Mouse (Mus musculus): ENCODE measurements around the gene Adamts2. TPM values are rescaled to one million over a fixed set of nuclear protein-coding genes. Genes with fewer than 3 reads are reported as not detected.

Adamts2 gene
- polyA plus RNA-seq, 1 experiment from 2014 or later, result 7.5 TPM

DNA sequence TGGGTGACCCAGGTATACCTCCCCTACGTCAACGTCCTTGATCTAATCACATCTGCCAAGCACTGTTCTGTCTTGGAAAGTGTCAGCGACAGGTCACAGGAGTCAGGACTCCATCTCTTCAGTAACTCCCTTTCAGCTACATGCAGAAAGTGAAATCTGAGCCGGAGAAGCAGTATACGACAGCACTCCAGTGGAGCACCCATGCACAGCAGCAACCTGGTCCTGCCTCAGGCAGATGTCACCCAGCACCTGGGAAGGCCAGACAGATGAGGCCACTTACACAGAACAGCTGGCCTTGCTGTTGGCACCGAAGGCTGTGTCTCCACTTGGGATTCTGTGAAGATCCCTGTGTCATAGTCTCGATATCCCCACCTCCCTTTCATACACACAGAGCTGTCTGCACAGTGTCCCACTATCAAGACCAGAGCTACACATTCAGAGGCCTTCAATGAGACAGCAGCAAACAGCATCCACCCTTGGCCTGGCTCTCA is 70.0 kb downstream of the Adamts2 start:
- ATAC-seq (ENCODE audit: insufficient number of reproducible peaks, low FRiP score), result no peak
- Histone ChIP-seq H3K27me3 (replicated peaks) (no peaks in the 10 kb centered on the region), H3K9me3 (replicated peaks) (no peaks in the 10 kb centered on the region), H3K4me2 (no peak overlapping the region), H3K9ac (no peak overlapping the region), H3K4me3 (no peak overlapping the region), H3K36me3 (no peaks in the 10 kb centered on the region), H3K27ac (ENCODE audit: poor library complexity, severe bottlenecking) (no peak overlapping the region), H3K4me1 (replicated peaks) (peaks cover 36% of the 10 kb centered on the region)
- WGBS, result 47% methylated on average over 7 of the region's 7 CpGs

DNA sequence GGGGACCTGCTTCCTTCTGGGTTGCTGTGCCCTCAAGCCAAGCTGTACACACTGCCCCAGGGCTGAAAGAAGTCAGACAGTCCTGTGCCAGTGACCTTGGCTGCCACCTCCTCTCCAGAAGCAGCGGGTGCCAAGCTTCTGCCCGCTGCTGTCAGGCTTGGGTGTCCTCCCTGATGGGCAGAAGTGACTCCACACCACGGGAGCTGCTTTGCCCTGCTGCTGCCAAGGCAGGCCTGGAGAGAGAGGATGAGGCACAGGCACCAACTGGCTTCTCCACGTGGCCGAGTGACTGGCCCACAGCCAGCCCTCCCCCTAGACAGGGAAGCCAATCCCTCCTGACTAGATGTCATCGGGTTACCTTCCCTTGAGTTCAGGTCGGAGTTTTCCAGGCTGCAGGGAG is 71.0 kb downstream of the Adamts2 start:
- no peak overlapping the region for H3K27ac ChIP-seq (ENCODE audit: poor library complexity, severe bottlenecking)
- no peak overlapping the region for H3K9ac ChIP-seq
- peaks cover 36% of the 10 kb centered on the region for H3K4me1 ChIP-seq (replicated peaks)
- no peak overlapping the region for H3K4me2 ChIP-seq
- ATAC-seq (ENCODE audit: insufficient number of reproducible peaks, low FRiP score), result no peak
- WGBS, result 40% methylated on average over 7 of the region's 7 CpGs
- H3K4me3 ChIP-seq, result no peak overlapping the region
- no peaks in the 10 kb centered on the region for H3K27me3 ChIP-seq (replicated peaks)
- H3K9me3 ChIP-seq (replicated peaks), result no peaks in the 10 kb centered on the region
- no peaks in the 10 kb centered on the region for H3K36me3 ChIP-seq

DNA sequence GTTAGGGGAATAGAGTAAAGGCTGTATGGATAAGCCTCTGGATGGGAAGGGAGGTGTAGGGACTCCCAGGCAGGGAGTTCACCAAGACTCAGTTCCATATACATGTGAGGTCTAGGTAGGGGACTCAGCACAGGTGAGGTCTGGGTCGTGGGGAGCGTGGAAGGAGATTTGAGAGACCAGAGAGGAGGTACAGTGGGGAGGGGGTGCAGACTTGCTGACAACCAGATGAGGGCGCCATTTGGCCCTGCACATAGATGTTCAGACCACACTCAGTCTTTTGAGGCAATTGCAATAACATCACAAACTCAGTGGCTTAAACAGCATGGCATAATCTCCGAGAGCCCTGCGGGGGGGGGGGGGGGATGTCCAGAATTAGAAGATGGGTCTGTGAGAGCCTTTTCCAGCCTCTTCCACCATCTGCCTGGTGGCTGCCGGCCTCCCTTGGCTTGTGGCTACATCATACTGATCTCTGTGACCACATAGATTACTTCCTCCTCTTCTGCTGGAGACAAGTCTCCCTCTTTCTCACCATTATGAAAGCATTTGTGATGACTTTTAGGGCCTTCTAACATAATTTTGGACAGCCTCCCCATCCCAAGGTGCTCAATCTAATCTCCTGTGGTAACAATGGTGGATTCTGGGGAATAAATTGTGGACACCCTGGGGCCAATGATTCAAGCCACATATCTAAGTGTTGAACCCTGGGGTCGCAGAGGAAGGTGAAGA is 71.8 kb downstream of the Adamts2 start:
- no peak overlapping the region for H3K27ac ChIP-seq (ENCODE audit: poor library complexity, severe bottlenecking)
- no peak overlapping the region for H3K9ac ChIP-seq
- H3K9me3 ChIP-seq (replicated peaks), result no peaks in the 10 kb centered on the region
- 65% methylated on average over 7 of the region's 7 CpGs for WGBS
- no peaks in the 10 kb centered on the region for H3K36me3 ChIP-seq
- peak; percentile 12; the same call in 1 of the 2 replicates for ATAC-seq (ENCODE audit: insufficient number of reproducible peaks, low FRiP score)
- H3K4me3 ChIP-seq, result no peak overlapping the region
- no peaks in the 10 kb centered on the region for H3K27me3 ChIP-seq (replicated peaks)
- H3K4me1 ChIP-seq (replicated peaks), result peaks cover 35% of the 10 kb centered on the region
- H3K4me2 ChIP-seq, result no peak overlapping the region

DNA sequence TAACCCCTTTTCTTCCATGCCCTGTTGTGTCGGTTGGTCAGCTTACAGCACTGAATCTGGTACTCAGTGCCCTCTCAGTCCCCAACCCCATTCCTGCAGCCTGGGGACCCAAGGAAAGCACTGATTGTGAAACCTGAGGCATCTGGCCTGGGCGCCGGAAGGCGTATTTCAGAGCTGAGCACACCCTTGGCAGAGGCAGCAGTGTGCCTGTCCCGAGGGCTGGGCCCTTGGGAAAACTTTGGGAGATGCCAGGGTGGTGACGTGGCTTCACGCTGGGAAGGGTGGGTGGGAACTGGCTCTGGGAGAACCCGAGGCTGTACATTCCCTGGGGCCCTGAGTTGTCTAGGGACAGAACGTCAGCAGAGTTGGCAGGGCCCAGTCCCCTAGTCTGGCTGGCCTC is 72.5 kb downstream of the Adamts2 start:
- H3K27ac ChIP-seq (ENCODE audit: poor library complexity, severe bottlenecking), result no peak overlapping the region
- no peak overlapping the region for H3K4me3 ChIP-seq
- H3K9ac ChIP-seq, result no peak overlapping the region
- no peaks in the 10 kb centered on the region for H3K27me3 ChIP-seq (replicated peaks)
- no peak for ATAC-seq (ENCODE audit: insufficient number of reproducible peaks, low FRiP score)
- WGBS, result 70% methylated on average over 9 of the region's 9 CpGs
- no peaks in the 10 kb centered on the region for H3K36me3 ChIP-seq
- H3K9me3 ChIP-seq (replicated peaks), result no peaks in the 10 kb centered on the region
- peaks cover 28% of the 10 kb centered on the region for H3K4me1 ChIP-seq (replicated peaks)
- no peak overlapping the region for H3K4me2 ChIP-seq

DNA sequence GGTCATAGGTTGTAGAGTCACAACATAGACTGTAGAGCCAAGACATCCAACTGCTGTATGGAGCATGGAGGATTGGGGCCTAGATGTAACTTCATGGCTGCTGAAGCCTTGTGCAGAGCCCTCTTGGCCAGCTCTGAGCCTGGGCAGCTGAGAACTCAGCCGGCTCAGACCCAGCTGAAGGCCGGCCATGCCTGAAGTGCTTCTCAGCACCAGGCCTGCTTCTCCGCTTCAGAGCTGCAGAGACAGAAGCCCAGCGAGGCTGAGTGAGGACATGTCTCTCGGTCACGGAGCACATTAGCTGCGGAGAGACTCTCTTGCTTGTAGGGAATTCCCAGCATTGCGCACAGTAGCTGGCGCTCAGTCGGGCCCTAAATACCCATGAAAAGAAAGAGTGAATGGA is 76.8 kb downstream of the Adamts2 start:
- Histone ChIP-seq H3K9ac (no peak overlapping the region), H3K9me3 (replicated peaks) (no peaks in the 10 kb centered on the region), H3K4me3 (no peak overlapping the region), H3K4me2 (no peak overlapping the region), H3K27me3 (replicated peaks) (0 out of 2 replicates have a peak, but pooled peaks cover 3% of the 10 kb centered on the region), H3K4me1 (replicated peaks) (no peaks in the 10 kb centered on the region), H3K27ac (ENCODE audit: poor library complexity, severe bottlenecking) (no peak overlapping the region), H3K36me3 (no peaks in the 10 kb centered on the region)
- ATAC-seq (ENCODE audit: insufficient number of reproducible peaks, low FRiP score), result no peak
- 77% methylated on average over 10 of the region's 10 CpGs for WGBS

DNA sequence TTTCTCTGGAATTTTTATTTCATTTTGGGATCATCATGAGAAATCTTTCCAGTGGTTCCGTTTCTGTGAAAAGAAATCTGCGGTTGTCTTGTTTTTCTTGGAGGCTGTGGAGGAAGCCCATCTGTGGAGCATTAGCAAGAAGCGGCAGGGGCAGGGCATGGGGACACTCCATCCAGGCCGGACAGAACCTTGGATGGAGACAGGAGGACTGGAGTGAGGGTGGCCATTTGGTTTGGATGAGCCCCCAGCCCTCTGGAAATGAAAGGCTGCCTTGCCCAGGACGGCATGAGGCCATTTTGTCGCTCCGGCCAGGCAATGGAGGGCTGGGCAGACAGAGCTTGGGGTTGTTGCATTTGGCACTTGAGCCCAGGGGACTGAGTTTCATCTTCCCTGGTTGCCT is 80.1 kb downstream of the Adamts2 start:
- no peak overlapping the region for H3K27ac ChIP-seq (ENCODE audit: poor library complexity, severe bottlenecking)

DNA sequence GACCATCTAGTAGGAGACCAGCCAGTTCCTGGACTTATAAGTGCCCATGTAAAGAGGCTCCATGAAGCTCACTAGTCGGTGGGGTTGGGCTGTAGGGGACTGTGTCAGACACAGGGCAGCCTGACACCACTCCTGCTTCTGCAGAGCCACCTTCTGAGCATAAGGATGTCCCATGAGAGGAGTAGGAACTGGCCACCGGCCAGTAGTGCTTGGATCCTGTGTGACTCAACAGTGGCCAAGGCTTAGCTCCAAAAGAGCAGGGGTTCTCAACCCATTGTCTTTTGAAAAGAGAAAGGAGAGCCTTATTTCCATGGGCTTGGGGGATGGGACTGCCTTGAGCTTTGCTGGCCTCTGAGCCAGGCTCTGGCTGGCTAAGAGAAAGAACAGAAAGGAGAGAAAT is 81.9 kb downstream of the Adamts2 start:
- H3K9ac ChIP-seq, result no peak overlapping the region
- 0 out of 2 replicates have a peak, but pooled peaks cover 3% of the 10 kb centered on the region for H3K27me3 ChIP-seq (replicated peaks)
- H3K4me2 ChIP-seq, result no peak overlapping the region
- H3K4me1 ChIP-seq (replicated peaks), result no peaks in the 10 kb centered on the region
- no peak for ATAC-seq (ENCODE audit: insufficient number of reproducible peaks, low FRiP score)
- no peaks in the 10 kb centered on the region for H3K36me3 ChIP-seq
- no peak overlapping the region for H3K27ac ChIP-seq (ENCODE audit: poor library complexity, severe bottlenecking)
- no peak overlapping the region for H3K4me3 ChIP-seq
- WGBS, result 61% methylated on average over 2 of the region's 2 CpGs
- no peaks in the 10 kb centered on the region for H3K9me3 ChIP-seq (replicated peaks)

More for the DNA sequence above, 80.1 kb downstream of the Adamts2 start:
- Histone ChIP-seq H3K9me3 (replicated peaks) (no peaks in the 10 kb centered on the region), H3K36me3 (no peaks in the 10 kb centered on the region), H3K4me3 (no peak overlapping the region), H3K9ac (no peak overlapping the region), H3K4me2 (no peak overlapping the region), H3K27me3 (replicated peaks) (0 out of 2 replicates have a peak, but pooled peaks cover 3% of the 10 kb centered on the region), H3K4me1 (replicated peaks) (no peaks in the 10 kb centered on the region)
- 88% methylated on average over 7 of the region's 7 CpGs for WGBS
- ATAC-seq (ENCODE audit: insufficient number of reproducible peaks, low FRiP score), result no peak

DNA sequence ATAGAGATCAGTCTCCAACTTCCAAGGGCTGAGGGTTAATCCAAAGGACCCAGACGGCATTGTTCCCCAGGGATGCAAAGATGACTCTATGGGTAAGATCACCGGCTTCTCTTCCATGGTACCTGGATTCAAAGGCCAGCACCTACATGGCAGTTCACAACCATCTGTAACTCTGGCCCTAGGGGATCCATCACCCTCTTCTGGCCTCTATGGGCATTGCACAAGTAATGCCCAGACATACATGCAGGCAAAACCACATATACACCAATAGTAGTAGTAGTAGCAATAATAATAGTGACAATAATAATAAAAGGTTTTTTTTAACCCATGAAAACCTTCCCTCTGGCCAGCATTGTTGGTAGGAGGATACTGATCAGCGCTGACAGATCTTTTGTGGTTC is 86.7 kb downstream of the Adamts2 start:
- Histone ChIP-seq H3K36me3 (no peaks in the 10 kb centered on the region), H3K9me3 (replicated peaks) (no peaks in the 10 kb centered on the region), H3K27ac (ENCODE audit: poor library complexity, severe bottlenecking) (no peak overlapping the region), H3K4me3 (no peak overlapping the region), H3K4me2 (no peak overlapping the region), H3K4me1 (replicated peaks) (no peaks in the 10 kb centered on the region), H3K9ac (no peak overlapping the region), H3K27me3 (replicated peaks) (0 out of 2 replicates have a peak, but pooled peaks cover under 1% of the 10 kb centered on the region)
- no peak for ATAC-seq (ENCODE audit: insufficient number of reproducible peaks, low FRiP score)
- 86% methylated on average over 3 of the region's 3 CpGs for WGBS

DNA sequence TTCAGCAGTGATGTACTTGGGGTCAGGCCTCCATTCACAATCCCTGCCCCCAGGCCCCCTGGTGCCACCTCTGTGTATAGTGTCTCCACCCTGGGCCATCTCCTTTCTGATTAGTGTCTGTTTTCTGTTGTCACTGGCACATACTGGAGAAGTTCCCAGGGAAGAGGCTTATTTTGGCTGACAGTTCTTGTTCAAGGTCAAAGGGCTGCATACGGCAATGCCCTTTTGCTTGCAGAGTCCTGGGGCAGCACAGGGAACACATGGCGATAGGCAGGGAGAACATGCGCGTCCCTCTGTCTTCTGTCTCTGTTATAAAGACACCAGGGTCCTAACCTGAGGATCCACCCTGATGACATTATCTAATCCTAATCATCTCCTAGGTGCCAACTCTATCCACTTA is 87.8 kb downstream of the Adamts2 start:
- Histone ChIP-seq H3K27ac (ENCODE audit: poor library complexity, severe bottlenecking) (no peak overlapping the region), H3K36me3 (no peaks in the 10 kb centered on the region), H3K4me3 (no peak overlapping the region), H3K4me2 (no peak overlapping the region), H3K9me3 (replicated peaks) (no peaks in the 10 kb centered on the region), H3K4me1 (replicated peaks) (no peaks in the 10 kb centered on the region), H3K9ac (no peak overlapping the region), H3K27me3 (replicated peaks) (no peaks in the 10 kb centered on the region)
- no peak for ATAC-seq (ENCODE audit: insufficient number of reproducible peaks, low FRiP score)
- WGBS, result 78% methylated on average over 4 of the region's 4 CpGs

DNA sequence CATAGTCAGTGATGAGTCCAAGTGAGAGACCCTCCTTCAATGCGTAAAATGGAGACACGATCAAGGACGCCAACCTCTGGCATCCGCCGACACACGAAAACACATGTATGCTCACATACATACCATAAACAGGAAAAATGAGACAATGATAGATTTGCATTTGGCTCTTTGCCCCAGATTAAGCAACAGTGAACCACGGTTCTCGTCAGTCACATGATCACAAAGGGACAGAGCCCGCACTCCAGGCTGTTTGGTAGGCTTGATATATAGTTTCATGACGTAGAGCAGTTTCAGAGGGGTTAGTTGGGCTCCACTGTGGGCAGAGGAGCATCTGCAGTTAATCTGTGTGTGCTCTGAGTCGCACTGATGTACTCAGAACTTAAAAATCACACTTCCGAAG is 98.1 kb downstream of the Adamts2 start:
- Histone ChIP-seq H3K27me3 (replicated peaks) (0 out of 2 replicates have a peak, but pooled peaks cover 2% of the 10 kb centered on the region), H3K27ac (ENCODE audit: poor library complexity, severe bottlenecking) (no peak overlapping the region), H3K4me3 (no peak overlapping the region), H3K36me3 (no peaks in the 10 kb centered on the region), H3K4me1 (replicated peaks) (no peaks in the 10 kb centered on the region), H3K9ac (no peak overlapping the region), H3K9me3 (replicated peaks) (no peaks in the 10 kb centered on the region), H3K4me2 (no peak overlapping the region)
- no peak for ATAC-seq (ENCODE audit: insufficient number of reproducible peaks, low FRiP score)
- 88% methylated on average over 12 of the region's 12 CpGs for WGBS

DNA sequence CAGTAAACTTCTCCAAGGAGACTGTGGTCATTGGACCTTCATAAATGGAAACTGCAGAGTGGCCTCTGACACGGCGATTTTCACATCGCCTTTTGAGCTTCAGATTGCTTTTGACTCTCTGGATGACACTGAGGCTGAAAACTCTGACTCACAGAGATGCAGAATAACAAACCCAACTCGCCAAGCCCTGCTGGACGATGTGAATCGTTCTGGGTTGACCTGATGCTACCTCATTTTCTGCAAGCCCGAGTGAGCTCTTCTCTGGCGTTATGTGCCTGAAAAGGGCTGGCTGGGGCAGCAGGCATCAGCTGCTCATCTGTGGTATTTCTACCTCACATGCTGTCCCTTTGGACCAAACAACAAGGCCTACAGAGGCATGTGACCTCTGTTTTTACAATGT is 98.6 kb downstream of the Adamts2 start:
- Histone ChIP-seq H3K9ac (no peak overlapping the region), H3K27me3 (replicated peaks) (0 out of 2 replicates have a peak, but pooled peaks cover 2% of the 10 kb centered on the region), H3K4me1 (replicated peaks) (no peaks in the 10 kb centered on the region), H3K4me3 (no peak overlapping the region), H3K9me3 (replicated peaks) (no peaks in the 10 kb centered on the region), H3K4me2 (no peak overlapping the region), H3K27ac (ENCODE audit: poor library complexity, severe bottlenecking) (no peak overlapping the region), H3K36me3 (no peaks in the 10 kb centered on the region)
- ATAC-seq (ENCODE audit: insufficient number of reproducible peaks, low FRiP score), result no peak
- 82% methylated on average over 8 of the region's 8 CpGs for WGBS

DNA sequence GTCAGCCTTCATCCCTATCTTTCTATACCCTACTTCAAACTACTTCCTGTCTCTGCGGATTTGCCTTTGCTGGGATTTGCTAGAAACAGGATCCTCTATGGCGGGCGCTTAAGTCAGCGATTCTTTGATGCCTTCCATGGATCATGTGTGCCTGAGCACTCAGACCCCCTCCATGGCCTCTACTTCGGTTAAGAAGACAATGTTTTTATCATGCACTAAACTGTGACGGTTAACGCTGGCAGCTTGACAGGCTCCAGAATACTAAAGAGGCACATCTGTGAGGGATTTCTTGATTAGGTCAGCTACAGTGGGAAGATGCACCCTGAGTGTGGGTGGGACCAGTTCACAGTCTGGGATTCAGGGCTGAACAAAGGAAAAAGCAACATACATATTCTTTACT is 101.5 kb downstream of the Adamts2 start:
- Histone ChIP-seq H3K9me3 (replicated peaks) (no peaks in the 10 kb centered on the region), H3K4me3 (no peak overlapping the region), H3K36me3 (no peaks in the 10 kb centered on the region), H3K4me2 (no peak overlapping the region), H3K9ac (no peak overlapping the region), H3K27me3 (replicated peaks) (0 out of 2 replicates have a peak, but pooled peaks cover 6% of the 10 kb centered on the region), H3K27ac (ENCODE audit: poor library complexity, severe bottlenecking) (no peak overlapping the region), H3K4me1 (replicated peaks) (no peaks in the 10 kb centered on the region)
- no peak for ATAC-seq (ENCODE audit: insufficient number of reproducible peaks, low FRiP score)
- 57% methylated on average over 7 of the region's 7 CpGs for WGBS

All from heart, embryonic 12.5 days (tissue).